Mouse (Mus musculus): ENCODE measurements around the gene Cdc34.

Gene Cdc34

GRCm38 (mm10) chr10:79681591-79682245, at the start of gene Cdc34:
TSS of gene Cdc34 (plus strand) at chr10:79682195.
- DNase-seq (ENCODE audit: low read depth, low spot score), result peak; percentile 96

- DNase-seq (ENCODE audit: low read depth, low spot score), result no peak
These were observed 48.8 kb upstream of the Cdc34 start for GRCm38 (mm10) chr10:79633006-79633777.

DNA sequence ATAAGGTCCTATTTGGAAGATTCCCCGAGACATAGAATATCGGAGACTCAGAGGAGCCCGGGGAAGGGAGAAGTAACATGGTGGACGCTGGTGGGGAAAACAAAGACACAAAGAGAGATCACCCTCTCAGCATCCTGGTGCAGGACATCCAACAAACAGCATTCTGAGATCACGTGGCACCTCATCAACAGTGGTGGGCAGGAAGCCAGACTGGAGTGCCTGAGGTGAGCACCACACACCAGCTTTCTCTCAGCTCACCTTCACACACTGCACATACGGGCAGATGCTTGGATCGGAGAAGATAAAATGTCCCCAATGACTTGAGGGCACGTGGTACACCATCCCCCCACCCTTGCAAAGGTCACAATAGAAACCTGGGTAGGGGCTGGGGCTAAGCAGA, 45.7 kb upstream of the Cdc34 start:
- DNase-seq (ENCODE audit: low read depth, low spot score), result no peak

DNA sequence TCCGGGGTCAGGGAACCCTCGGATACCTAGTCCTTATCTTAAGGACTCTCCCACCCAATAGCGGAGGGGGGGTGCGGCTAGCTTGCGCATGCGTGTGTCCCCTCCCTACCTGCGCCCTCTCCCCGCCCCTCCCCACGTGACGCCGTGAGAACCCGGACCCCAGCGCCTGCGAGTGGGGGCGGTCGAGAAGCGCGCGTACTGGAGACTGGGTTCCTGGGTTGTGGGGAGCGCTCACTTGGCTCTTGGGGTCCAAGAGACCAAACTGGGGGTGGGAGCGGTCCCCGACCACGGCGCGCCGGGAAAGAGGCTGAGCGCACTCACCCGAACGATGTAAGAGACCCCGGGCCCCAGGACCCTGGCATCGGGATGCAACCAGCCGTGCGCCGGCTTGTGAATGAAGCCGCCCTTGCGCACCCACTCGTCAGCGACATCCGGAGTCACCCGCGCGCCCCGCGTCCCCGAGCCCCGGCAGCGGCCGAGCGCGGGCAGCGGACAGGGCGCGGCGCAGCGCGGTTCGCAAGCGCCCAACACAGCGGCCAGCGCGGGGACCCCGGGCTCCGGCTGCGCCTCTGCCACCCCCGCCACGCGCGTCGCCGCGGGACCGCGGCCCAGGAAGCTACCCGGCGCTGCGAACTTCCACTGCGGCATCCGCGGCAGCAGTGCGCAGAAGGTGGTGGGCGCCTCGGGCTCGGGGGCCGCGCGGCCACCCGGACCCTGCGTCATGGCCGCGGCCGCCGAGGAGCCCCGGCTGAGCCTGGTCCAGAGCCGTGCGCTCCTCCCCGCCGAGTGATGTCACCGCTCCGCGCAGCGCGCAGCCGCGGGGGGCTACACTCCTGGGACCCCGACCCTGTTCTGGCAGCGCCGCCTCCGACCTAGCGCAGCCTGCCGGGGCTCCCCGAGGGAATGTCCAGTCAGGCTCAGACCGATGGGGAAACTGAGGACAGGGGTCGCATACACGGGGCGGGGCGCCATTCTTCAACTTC, 44.6 kb upstream of the Cdc34 start, which contains the start of gene Shc2:
Shc2 (minus strand) TSS at position 791 of the 983 bp plus-strand sequence.
- peak; percentile 22 for DNase-seq (ENCODE audit: low read depth, low spot score)

DNA sequence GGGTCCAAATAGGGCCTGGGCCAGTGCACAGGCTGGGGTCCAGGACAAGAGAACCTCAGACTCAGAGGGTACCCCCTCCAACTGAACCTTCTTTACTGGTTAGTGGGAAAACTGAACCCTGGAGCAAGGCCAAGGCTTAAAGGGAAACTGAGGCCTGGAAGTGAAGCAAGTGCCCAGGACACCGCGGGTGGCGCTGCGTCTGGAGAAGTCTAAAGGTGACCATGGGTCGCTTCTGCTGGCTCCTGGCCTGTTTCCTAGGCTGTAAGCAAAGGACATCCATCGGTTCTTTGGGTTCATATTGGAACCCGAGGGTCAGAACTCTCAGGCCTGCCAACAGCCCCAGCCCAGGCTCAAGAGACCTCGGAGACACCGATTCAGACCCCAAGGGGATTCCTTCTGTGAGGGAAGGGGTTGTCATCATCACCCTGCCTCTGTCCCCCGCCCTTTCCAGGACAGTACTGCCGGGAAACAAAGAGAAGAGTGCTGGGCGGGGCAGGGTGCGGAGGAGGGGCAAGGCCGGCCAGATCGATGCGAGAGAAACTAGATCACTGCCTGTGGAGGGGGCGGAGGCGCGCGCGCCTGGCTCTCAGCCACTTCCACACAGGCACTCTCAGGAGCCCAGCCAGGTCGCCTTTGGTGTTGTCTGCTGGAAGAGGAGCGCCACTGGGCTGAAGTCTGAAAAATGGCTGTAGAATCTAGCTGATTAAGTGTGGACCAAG, 43.4 kb upstream of the Cdc34 start:
- no peak for DNase-seq (ENCODE audit: low read depth, low spot score)

GRCm38 (mm10) chr10:79645711-79646110, 36.3 kb upstream of the Cdc34 start, which contains the start of gene Odf3l2:
TSS of gene Odf3l2 (minus strand) at chr10:79645738.
- DNase-seq (ENCODE audit: low read depth, low spot score), result no peak

GRCm38 (mm10) chr10:79649070-79649751, 32.8 kb upstream of the Cdc34 start:
- peak; percentile 50 for DNase-seq (ENCODE audit: low read depth, low spot score)

DNA sequence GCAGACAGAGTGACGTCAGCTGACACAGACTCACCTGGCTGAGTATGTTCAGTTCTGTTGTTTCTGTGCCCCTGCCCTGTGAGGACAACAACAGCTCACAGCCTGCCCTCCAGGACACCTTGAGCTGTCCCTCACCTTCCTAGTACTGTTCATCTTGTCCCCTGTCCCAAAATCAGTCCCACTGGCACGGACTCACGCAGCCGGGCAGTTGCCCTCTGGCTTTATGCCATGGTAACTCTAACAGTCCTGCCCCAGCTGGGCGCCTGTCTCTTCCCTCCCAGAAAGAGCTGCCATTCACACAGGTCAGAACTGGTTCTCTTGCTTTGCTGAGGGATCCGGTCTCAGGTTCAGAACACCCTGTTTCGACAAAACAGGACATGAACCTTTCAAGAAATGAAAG, 29.2 kb upstream of the Cdc34 start:
- DNase-seq (ENCODE audit: low read depth, low spot score), result no peak

DNA sequence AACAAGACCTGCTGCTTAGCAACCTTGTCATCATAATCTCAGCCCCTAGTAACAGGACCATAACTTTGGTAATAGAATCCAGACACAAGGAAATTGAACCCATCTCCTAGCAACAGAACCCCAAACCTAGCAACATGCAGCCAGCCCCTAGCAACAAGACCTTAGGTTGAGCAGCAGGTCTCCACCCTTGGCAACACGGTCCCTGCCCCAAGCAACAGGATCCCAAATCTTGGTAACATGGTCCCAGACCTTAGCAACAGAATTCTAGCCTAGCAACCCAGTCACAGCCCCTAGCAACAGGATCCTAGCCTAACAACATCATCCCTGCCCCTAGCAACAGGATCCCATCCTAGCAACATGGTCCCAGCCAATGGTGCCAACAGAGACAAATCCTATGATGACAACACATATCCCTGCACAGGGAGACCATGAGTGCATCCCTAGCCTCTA, 27.0 kb upstream of the Cdc34 start:
- no peak for DNase-seq (ENCODE audit: low read depth, low spot score)

GRCm38 (mm10) chr10:79658829-79659228, 23.2 kb upstream of the Cdc34 start:
- DNase-seq (ENCODE audit: low read depth, low spot score), result no peak

DNA sequence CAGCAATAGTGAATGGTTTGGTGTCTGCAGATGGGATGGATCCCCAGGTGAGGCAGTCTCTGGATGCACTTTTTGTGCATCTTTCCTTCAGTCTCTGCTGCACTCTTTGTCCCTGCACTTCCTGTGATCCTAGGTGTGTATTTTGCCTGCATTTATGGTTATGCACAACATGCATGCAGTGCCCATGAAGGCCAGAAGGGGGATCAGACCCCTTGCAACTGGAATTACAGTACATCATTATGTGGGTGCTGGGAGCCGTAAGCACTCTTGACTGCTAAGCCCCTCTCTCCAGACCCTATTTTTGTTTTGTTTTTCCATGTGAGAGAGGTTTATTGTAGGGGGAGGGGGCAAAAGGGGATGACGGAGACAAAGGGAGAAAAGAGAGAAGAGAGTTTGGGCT, 21.7 kb upstream of the Cdc34 start:
- no peak for DNase-seq (ENCODE audit: low read depth, low spot score)

DNA sequence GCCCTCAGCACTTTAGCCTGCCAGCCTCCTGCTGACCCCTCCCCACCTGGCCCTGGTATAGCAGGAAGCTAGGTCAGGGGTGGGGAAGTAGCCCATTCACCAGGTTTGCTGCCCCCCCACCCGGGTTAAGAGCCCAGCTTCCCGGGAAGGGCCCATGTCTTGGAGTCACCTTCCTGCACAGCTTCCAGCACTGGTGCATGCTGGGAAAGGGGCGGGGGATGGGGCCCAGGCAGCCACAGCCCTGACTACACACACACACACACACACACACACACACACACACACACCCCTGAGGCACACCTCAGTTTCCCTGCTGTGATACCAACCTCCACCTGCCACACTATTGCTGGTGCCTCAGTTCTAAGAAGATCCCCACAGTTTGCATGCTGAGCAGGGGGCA, 20.1 kb upstream of the Cdc34 start:
- DNase-seq (ENCODE audit: low read depth, low spot score), result no peak

DNA sequence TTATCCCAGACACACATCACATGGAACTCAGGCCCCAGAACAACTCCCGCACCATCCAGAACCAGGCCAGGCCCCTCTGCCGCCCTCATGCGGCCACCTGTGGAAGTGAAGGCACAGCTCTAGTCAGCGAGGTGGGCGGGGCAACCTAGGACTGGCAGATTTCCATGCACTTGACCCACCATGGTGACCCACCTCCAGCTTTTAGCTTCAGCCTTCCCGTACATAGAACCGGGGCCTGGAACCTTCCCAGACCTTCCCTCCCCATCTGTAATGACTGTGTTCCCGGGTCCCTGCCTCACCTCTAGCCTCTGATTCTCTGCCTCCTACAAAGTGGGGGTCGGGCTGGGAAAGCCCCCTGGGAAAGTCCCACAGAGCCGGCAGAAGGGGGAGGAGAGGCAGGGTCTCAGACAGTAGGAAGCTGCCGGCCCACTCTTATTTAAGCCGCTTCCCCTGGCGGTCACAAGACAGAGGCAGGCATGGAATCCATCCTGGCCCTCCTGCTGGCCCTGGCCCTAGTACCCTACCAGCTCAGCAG, 17.8 kb upstream of the Cdc34 start, which contains the start of gene Madcam1:
Madcam1 (plus strand) TSS at position 429 of the 535 bp plus-strand sequence.
- no peak for DNase-seq (ENCODE audit: low read depth, low spot score)

GRCm38 (mm10) chr10:79665051-79665450, 16.9 kb upstream of the Cdc34 start:
- no peak for DNase-seq (ENCODE audit: low read depth, low spot score)

DNA sequence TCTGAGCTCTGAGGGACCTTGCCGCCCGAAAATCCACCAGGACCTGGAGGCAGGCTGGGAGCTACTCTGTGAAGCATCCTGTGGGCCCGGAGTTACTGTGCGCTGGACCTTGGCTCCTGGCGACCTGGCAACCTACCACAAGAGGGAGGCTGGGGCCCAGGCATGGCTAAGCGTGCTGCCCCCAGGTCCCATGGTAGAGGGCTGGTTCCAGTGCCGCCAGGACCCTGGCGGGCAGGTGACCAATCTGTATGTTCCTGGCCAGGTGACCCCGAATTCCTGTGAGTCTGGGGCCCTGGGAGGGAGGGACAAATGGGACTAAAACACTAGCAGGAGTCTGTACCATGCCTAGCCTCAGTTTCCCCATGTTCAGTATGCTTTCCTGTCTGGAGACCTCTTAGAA, 15.5 kb upstream of the Cdc34 start:
- no peak for DNase-seq (ENCODE audit: low read depth, low spot score)

GRCm38 (mm10) chr10:79668076-79668475, 13.9 kb upstream of the Cdc34 start:
- DNase-seq (ENCODE audit: low read depth, low spot score), result no peak

DNA sequence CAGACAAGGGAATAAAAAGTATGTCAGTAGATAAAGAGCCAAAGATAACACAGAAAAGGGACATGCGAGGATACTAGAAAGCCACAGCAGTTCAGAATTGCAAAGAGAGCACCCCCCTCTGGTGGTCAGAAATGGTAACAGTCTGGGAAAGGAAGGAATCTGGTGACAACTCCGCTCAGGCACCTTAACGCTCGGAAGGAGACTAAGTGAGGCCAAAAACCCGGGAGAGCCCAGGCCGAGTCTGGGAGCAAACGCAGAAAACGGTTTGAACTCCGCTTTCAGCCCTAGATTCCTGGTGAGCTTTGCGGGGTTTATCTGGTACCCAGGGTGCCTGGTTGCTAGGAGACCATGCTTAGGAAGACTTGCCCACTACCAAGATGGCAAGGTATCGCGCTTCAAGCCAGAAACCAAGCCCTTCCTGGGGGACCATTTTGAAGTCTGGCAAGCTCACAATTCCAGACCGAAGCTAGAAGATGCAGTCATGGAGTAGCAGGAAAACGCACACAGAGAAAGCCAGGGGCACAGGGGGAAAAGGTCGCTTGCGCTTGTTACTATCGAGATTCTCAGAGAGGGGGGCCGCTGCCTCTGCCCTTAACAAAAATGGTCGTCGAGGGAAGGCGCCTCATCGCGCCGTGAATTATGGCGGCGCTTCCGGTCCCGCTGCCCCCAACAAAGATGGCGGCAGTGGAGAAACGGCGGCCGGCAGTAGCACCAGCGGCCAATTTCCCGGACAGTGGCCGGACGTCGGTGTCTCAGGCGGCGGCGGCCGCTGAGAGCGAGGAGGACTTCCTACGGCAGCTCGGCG, 13.0 kb upstream of the Cdc34 start, which contains the start of gene Tpgs1:
Tpgs1 (plus strand) TSS at position 599 of the 805 bp plus-strand sequence.
- peak; percentile 91 for DNase-seq (ENCODE audit: low read depth, low spot score)

DNA sequence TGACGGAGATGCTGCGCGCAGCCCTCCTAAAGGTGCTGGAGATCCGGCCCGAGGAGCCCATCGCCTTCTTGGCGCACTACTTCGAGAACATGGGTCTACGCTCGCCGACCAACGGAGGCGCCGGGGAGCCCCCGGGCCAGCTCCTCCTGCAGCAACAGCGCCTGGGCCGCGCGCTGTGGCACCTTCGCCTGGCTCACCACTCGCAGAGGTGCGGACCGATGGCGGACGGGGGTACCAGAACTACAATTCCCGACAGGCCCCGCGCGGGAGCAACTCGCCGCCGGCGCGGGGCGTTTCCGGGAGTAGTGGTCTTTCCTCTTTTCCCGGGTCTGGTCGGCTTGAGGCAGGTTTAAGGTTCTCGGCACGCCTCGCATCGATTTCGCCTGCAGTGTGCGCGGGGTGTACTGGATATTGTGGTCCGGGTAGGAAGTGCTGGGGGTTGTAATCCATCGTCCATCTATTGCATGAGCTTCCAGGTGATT, 12.4 kb upstream of the Cdc34 start:
- peak; percentile 40 for DNase-seq (ENCODE audit: low read depth, low spot score)
